Mouse (Mus musculus): Measurements from ENCODE around the gene Nolc1.

Nolc1 gene

DNA sequence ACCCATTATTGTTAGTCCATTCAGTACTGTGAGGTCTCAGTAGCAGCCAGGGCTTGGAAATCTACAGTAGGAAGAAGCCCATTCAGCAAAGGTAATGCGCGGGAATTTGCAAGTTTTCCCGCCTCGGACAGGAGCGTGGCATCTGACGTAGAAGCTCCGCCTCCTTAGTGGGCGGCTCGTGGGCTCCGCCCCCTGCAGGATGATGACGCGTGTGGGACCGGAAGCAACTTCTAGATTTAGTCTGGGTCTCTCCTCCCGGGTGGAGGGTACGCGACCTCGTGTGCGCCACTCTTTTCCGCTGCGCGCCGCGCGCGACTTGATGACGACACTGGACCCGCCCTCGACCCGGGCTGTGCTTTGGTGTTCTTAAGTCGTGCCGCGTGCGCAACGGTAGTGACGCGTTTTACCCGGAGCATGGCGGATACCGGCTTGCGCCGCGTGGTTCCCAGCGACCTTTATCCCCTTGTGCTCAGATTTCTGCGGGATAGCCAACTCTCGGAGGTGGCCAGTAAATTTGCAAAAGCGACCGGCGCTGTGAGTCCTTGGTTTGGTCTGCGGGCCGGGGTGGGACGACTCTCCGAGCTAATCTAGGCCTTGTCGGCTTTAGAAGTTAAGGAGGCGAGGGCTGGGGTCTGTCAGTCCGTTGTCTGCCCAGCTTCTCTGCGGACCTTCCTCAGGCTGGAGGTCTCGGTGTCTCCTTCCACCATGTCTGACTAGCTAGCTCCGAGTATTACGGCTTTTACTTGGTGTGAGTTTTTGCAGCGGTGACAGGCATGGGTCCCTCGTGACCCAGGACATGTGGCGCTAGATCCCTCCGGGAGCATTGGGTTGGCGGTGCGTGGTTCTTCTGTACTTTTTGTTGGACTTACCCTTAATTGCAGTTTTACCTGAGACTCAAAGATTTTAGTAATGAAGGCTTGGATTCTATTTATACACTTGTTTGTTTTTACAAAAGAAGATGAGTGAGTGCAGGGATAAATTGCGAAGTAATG is at the start of gene Nolc1:
Gene Nolc1, plus strand, starts transcription at position 248 of the 992 bp plus-strand sequence.
- peak; percentile 99 for DNase-seq (ENCODE audit: low spot score in 2 of 2)

DNA sequence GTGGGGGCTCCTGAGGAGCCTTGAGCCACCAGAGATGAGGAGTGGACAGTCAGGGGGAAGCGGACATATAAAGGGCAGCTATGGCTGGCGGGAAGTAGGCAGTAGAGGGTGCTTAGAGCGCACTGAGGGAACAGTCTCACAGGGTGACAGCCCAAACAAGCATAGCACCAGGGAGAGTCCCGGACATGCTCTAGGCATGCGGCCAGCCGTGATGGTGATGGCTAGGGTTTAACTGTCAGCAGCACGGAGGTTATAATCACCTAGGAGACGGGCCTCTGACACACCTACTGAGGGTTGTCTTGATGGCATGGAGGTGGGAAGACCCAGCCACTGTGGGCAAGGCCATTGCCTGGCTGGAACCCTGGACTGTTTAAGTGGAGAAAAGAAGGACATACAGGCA is 49.1 kb upstream of the Nolc1 start:
- DNase-seq (ENCODE audit: low spot score in 2 of 2) = no peak

DNA sequence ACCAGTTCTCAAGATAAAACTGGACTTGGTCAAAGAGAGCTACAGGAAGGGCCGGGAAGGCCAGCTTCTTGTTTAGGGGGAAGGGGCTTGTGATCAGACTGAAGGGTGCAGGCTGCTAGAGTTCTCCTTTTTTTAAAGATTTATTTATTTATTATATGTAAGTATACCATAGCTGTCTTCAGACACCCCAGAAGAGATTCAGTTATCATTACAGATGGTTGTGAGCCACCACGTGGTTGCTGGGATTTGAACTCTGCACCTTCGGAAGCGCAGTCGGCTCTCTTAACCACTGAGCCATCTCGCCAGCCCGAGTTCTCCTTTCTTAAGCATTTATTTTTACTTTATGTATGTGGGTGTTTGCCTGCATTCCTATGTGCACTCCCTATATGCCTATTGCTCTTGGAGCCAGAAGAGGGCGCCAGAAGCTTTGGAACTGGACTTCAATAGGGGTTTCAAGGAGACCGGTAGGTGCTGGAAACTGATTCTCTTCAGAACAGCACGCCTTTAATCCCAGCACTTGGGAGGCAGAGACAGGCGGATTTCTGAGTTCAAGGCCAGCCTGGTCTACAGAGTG is 46.8 kb upstream of the Nolc1 start:
- no peak for DNase-seq (ENCODE audit: low spot score in 2 of 2)

DNA sequence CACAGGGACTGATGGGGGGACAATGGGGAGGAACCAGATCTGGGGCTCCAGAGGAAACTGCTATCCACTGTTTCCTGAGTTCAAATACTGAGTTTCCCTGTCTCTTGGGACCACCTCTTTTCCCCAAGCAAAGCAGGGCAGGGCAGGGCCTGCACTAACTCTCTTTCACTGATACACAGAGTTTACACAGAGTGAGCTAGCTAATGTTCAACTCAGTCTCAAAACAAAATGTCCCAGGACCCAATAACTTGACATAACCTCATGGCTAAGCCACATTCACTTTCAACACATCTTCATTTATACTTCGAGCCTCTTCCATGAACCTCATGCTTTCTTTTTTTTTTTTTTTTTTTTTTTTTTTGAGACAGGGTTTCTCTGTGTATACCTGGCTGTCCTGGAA is 46.0 kb upstream of the Nolc1 start:
- no peak for DNase-seq (ENCODE audit: low spot score in 2 of 2)

DNA sequence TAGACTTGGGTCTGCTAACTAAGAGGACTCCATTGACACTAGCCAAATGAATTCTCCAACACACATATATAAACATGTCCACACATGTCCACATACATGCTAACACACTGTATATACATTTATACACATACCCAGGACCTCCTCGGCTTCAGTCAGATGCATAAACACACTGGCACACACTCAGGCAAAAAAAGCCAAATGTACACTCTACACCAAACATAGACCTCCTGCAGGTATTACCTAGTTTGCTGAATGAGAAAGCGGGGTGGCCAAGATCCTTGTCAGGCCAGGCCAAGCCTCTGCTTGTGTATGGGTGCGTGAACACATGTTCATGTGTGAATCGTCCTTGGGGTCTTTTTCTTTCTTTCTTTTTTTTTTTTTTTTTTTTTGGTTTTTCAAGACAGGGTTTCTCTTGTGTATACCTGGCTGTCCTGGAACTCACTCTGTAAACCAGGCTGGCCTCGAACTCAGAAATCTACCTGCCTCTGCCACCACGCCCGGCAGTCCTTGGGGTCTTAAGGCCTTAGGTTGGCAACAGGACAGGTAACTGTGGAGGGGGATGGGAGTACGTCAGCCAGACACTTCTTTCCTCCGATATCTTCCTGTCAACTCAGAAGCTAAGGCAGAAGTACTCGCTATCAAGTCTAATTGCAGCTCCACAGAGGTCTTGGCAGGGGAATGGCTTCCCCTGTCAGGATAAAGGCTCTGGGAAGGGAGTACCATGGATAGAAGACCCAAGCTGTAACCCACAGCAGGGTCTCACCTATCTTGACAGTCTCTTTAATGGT is 45.3 kb upstream of the Nolc1 start:
- DNase-seq (ENCODE audit: low spot score in 2 of 2) = no peak

DNA sequence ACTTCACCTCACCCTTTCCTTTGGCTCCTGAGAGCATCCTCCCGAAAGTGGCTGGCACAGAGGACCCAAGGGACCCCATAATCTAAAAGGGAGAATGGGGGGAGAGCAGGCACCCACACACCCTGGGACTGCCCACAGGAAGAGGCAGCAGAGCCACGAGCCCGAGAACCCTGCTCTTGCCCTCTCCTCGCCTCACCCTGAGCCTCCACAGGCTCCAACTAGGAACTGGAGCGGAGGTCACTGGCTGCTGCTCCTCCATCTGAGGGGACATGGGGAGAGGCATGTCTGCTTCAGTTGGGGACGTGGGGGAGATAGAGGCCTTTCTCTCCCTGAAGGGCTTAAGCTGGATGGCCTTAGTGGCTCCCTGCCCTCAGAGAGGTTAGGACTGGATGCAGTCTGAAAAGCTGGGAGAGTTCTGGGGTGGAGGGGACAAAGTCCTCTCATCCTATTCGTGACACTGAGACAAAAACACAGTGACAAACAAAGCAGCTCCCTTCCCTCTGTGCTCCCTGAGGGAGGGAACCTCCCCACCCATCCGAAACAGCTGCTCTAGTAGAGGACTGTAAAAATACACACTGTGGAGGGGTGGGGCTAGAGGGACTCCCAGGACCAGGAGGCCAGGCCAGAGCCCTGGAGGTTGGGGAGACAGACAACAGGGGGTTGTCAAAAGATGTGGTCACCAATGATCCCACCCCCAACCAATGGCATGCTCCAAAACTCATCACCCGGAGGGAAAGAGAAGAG is 43.8 kb upstream of the Nolc1 start:
- no peak for DNase-seq (ENCODE audit: low spot score in 2 of 2)

DNA sequence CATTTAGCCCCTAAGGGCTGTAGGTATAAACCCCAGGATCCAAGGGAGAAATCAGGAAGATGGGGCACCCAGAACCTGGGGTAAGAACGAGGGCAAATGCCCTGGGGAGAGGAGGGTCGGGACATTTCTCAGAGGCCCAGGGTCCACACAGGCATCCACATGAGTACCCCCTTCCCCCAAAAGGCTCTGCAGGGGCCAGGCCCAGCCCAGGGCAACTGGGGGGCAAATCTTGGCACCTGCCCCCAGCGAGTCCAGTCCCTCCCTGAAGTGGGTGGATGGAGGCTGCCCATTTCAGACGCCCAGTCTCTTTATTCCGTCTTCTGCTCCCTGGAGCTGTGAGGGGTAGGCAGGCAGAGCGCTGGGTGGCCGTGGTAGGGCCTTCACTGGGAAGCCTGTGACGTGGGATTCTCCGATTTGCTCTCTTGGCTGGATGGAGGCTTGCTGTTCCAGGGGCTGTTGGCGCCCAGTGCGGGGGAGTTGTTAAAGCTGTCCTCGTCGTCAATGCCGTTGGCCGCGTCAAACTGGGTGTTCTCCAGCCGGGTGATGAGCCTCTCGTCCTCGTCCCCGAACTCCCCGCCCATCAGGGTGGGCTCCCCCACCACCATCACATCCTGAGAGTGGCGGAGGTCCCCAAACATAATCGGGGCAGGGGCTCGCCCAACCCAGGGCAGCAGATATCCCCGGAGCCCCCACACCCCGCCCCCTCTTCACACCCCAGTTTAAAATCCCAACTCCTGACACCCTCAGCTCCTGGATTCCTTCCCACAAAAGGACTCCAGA is 42.7 kb upstream of the Nolc1 start:
- DNase-seq (ENCODE audit: low spot score in 2 of 2) = no peak

DNA sequence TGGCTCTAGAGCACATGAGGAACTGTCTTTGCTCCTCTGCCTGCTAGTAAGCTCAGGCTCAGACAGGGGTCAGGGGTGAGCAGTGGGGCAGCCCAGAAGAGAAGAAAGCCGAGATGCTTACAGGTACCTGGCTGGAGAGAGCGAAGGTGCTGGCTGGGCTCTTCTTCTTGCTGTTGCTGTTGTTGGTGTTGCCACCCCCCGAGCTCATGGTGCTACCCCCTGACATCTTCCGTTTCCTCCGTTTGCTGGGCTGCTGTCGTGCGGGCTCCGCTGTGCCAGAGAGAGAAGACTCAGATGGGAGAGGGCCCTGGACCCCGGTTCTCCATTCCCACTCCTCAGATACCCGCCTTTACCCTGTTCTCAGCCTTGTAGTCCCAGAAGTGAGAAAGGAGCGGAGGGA is 41.8 kb upstream of the Nolc1 start:
- no peak for DNase-seq (ENCODE audit: low spot score in 2 of 2)

DNA sequence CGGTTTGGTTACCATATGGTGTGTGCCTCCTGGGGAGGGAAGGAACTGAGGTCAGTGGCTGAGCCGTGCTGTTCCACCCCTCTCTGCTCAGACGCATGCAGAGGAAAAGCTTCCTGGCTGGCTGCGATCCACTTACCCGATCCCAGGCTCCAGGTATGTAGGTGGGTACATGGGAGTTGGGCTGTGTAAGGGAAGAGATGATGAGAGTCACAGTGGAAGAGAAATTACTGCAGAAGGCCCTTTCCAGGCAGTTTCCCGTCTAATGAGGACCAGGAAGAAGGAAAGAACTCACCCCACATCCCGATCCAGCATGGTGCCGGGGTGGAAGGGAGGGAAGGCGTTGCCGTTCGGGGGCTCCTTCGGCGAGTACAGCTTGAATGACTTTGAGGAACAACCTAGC is 39.7 kb upstream of the Nolc1 start:
- no peak for DNase-seq (ENCODE audit: low spot score in 2 of 2)

DNA sequence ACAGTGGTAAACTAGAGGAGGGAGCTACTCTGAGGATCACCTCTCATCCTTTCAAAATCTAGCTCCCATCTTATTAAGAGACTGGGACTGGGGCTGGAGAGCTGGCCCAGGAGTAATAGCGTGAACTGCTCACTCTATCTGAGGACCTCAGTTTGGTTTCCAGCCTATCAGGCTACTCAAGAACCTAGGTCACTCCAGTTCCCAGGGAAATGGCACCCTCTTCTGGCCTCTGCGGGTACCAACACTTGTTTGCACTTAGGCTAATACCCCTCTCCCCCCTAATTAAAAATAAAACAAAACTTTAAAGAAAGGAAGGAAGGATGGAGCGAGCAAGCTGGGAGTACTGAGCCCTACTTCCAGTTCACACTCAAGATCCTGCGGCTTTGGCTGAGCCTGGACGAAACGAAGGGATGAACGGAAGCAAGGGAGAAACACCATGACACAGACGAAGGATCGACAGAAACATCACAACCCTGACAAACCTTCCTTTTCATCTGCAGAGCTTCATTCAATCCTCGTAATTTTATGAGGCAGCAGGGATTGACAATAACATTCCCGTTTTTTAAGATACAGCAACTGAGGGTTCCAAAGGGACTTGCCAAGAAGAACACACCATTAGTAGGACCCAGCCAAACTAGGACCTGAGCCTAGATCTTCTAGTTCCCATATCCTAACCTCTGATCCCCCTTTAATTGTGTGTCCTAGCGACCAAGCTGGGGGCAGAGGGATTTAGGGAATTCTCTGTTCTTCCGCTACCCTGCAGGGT is 39.0 kb upstream of the Nolc1 start:
- DNase-seq (ENCODE audit: low spot score in 2 of 2) = peak in 1 of 2 experiments; percentile 37

DNA sequence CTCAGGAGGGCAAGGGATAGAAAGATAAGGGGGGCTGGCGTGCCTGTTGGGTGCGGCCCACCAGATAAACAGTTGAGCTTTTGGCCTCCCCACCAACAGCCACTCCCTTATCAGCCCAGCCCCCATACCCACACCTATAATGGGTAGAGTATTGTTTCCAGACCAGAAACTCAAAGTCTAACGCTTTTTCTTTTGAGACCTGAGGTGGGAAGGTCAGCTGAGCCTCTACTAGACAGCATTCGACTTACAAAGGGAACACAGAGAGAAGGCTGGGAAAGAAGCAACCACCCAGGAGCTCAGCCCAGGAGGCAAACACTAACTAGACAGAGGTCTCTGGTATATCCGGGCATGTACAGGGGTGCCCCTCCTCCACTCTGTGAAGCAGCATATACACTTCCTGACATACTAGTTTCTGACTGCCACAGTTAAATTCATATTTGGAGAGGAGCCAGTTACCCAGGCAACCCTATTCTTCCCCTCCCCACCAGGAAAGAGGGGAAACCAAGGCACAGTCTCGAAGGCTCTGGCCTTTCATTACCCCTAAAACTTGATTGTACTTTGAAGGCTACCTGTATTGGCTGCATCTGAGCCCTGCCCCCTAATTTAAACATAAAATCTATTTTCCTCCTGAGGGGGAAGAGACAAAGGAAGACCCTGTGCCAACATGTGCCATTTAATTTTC is 38.3 kb upstream of the Nolc1 start:
- DNase-seq (ENCODE audit: low spot score in 2 of 2) = peak; percentile 57 to 67

DNA sequence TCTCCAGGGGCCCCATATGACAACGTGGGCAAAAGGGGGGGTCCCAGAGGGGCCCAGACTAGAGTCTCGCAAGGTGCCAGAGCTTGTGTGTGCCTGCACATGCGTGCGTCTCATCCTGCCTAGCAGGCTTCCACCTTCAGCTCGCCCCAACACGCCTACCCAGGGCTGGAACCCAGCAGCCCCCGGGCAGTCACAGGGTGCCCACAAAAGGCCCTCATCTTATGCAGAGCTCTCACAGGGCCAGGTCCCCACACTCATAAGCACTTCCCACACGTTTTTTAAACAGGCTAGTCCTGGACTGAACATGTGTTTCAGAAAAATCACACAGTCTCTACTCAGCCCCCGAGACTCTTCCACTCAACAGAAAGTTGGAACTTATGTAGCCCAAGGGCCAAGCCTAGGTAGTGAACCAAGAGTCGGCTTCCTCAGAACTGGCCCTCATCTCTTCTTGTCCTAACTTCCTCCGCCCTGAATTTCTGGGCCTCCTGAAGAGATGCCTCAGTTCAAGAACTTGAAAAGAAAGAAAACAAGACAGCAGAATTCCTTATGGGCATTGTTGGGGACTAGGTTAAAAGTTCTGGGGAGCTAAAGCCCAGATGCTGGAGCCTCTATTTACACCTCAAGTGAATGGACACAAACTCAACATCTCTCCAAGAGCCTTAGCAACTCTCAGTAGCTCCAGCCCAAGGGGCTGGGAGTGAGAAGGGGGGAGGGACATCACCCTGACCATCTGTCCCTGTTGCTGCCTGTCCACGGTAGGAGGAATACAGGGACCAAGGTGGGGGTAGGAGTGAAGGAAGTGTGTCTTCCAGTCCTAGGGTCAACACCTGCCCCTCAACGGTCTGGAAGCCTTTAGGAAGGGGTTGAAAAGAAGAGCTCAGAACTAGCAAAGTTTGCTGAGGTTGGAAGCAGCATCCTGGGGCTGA is 37.5 kb upstream of the Nolc1 start:
- peak; percentile 44 to 56 for DNase-seq (ENCODE audit: low spot score in 2 of 2)

DNA sequence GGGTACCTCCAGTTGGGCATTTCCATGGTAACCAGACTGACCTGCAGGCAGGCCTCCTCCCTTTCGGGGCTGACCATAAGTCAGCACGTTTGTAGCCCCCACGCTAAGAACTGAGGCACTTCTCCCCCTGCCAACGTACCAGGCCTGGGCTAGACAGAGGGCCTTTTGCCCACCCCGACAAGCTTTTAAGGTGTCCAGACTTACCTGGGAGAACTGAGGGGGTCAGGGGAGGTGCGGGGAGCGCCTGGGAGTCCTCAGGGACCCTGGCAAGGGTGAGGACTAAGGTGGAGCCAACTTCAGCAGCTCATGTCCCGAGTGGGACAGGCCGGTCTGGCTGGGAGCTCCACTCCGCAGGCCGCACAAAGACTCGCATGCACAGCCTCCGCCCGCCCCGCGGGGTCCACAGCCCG is 36.8 kb upstream of the Nolc1 start:
- peak; percentile 31 to 47 for DNase-seq (ENCODE audit: low spot score in 2 of 2)

DNA sequence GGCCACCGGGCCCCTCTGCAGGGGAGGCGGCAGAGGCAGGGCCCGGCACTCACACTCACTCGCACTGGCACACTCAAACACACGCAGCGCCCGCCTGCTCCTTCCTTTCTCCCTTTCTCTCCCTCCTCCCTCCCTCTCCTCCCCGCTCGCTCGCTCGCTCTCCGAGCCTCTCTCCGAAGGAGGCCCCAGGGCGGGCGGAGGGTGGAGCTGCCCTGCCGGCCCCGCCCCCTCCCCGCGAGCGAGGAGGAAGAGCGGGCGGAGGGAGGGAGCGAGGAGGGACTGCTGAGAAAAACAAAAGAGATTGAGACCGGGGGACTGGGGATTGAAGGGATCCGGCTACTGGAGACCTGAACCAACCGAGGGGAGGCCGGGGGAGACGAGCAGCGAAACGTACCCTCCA is 36.2 kb upstream of the Nolc1 start:
- DNase-seq (ENCODE audit: low spot score in 2 of 2) = peak; percentile 93 to 94

DNA sequence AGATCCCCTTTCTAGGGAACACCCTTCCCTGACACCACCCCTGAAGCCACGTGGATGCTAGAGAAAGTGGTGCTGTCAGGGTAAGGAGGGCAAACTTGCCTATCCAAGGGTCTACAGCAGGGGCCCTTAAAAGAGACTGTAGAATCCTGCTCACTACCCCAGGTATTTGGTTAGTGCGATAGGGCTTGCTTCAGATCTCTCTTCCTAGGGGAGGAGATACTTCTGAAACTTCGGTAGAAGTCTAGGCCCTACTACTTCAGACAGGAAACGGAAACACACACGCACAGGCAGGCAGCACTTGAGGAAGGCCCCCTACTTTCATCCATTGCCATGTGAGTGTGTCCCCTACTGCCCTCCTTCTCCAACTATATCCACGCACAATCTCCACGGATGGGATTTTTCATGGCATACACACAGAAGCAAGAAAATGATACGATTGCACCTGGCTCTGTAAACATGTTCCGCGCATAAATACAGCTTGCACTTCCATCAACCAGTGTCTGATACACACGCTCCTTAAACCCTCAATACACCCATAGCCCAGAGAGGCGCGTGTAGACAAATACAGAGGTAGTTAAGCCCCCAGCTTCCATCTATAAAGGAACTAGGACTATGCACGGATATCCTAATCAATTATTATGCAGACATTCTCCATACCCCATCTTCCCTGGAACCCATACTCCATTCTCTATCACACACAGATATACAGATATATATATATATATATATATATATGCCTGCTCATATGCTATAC is 35.3 kb upstream of the Nolc1 start:
- peak; percentile 57 to 66 for DNase-seq (ENCODE audit: low spot score in 2 of 2)

DNA sequence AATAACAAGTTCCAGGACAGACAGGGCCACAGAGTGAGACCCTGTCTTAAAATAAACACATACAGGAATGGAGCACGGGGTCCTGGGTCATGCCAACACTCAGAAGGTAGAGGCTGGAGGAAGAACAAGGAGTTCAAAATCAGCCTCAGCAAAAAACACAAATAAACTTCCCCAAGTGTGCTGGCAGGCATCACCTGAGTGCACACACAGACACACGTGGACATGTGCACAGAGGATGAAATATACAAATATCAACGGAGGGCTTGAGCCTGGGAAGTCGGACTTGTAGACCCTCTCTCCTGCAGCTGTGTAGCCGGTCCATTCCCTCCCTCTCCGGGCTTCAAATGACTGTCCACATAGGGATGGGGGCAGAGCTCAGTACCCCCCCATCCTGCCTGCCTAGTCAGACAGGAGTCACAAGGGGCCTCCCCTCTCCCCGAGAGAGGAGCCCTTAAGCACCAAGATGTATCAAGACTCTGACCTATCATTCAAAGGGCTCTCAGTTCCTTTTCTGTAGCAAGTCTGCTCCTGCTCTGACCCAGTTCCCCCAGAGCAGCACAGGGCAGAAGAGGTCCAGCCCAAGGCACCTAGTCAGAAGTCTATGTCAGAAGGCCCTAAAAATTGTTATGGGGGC is 34.2 kb upstream of the Nolc1 start:
- no peak for DNase-seq (ENCODE audit: low spot score in 2 of 2)

DNA sequence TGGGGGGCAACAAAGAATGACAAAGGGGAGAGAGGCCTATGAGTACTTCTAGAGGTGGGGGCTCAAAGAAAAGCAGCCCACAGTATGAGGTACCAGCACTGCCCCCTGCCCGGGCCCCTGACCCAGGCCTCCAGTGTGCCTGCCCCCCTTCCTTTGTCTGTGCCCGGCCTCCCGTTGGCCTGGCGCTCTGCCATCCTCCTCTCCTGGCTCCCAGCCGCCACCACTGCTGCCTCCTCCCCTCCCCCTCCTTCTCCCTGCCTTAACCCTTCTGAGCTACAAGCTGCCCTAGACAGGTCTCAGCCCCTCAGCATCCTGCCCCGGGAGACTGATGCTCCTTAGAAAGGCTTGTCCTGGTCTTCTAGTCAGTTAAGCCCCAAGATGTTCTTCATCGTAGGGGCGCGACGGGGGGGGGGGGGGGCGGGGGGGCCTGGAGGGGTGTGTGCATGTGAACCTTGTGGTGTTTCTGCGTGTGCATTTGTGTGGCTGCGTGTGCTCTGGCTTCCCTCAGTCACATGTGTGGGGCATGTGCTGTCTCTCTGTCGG is 33.7 kb upstream of the Nolc1 start:
- DNase-seq (ENCODE audit: low spot score in 2 of 2) = peak; percentile 62
